Mouse (Mus musculus) ES-E14 (cell line): ENCODE results near the gene Atp8a1.

Source experiments
- CHD2 ChIP-seq: IDR thresholded peaks from 2 replicates; pipeline ENCODE4 v1.6.1; 2014; ENCODE audit warnings: mild to moderate bottlenecking, low read depth, low read length, inconsistent platforms
- HCFC1 ChIP-seq: IDR thresholded peaks from 2 replicates; pipeline ENCODE4 v1.6.1; 2012; ENCODE audit warnings: low read length, inconsistent platforms, borderline replicate concordance; ENCODE audit not compliant: insufficient read depth
- MAFK ChIP-seq: IDR thresholded peaks from 2 replicates; pipeline ENCODE4 v1.6.1; 2014; ENCODE audit warnings: mild to moderate bottlenecking, low read depth, low read length, inconsistent platforms; ENCODE audit not compliant: insufficient read depth

DNA sequence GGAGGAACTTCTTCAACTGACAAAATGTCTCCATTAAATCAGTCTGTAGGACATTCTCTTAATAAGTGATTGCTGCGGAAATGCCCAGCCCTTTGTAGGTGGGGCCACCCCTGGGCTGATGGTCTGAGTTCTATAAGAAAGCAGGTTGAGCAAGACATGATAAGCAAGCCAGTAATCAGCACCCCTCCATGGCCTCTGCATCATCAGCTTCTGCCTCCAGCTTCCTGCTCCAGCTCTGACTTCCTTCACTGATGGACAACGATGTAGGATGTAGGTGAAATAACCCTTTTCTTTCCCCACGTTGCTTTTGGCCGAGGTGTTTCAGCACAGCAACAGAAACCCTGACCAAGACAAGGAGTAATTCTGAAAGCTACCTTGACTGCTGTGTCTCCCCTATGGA lies 198.1 kb downstream of the Atp8a1 start:
- TF ChIP-seq MAFK (no peak), HCFC1 (no peak), CHD2 (no peak)
